Mouse (Mus musculus) kidney, embryonic 14.5 days (tissue): ENCODE data around the gene Shisa4. TPM values are rescaled to one million over a fixed set of nuclear protein-coding genes. Genes with fewer than 3 reads are reported as not detected.

ENCODE experiments used
- ATAC-seq: fragments of 200-750 bp; cut with Nextera tagmentation; 2 replicates; pipeline ENCODE4 v1.8.0; 2017; ENCODE audit warnings: moderate number of reproducible peaks, mild to moderate bottlenecking, moderate TSS enrichment, moderate library complexity; ENCODE audit not compliant: low FRiP score, low TSS enrichment
- H3K27ac ChIP-seq: fragments of 300-500 bp; sonication (generic); 2 replicates; pipeline ENCODE4 v1.5.1; 2014; ENCODE audit warnings: low read depth, mild to moderate bottlenecking, low read length, moderate library complexity, mixed read lengths
- H3K27me3 ChIP-seq: fragments of 300-500 bp; sonication (generic); 2 replicates; pipeline ENCODE4 v1.6.1; 2014; ENCODE audit warnings: mild to moderate bottlenecking, low read length; ENCODE audit not compliant: control insufficient read depth, insufficient read depth
- H3K36me3 ChIP-seq: fragments of 300-500 bp; sonication (generic); 2 replicates; pipeline ENCODE4 v1.6.1; 2014; ENCODE audit warnings: low read length, mixed read lengths; ENCODE audit not compliant: control insufficient read depth, insufficient read depth
- H3K4me1 ChIP-seq: fragments of 300-500 bp; sonication (generic); 2 replicates; pipeline ENCODE4 v1.6.1; 2014; ENCODE audit warnings: low read length, mixed read lengths; ENCODE audit not compliant: control insufficient read depth, insufficient read depth
- H3K4me2 ChIP-seq: fragments of 300-500 bp; sonication (generic); replicated peaks from 2 replicates; pipeline ENCODE4 v1.6.1; 2014; ENCODE audit warnings: low read depth, mild to moderate bottlenecking, low read length
- H3K4me3 ChIP-seq: fragments of 300-500 bp; sonication (generic); 2 replicates; pipeline ENCODE4 v1.5.1; 2014; ENCODE audit warnings: mild to moderate bottlenecking, low read length
- H3K9ac ChIP-seq: fragments of 300-500 bp; sonication (generic); 2 replicates; pipeline ENCODE4 v1.6.1; 2014; ENCODE audit warnings: low read depth, mild to moderate bottlenecking, low read length, moderate library complexity
- H3K9me3 ChIP-seq: fragments of 300-500 bp; sonication (generic); 2 replicates; pipeline ENCODE4 v1.6.1; 2016; ENCODE audit warnings: low read length; ENCODE audit not compliant: control insufficient read depth
- WGBS: fragments of 180-500 bp; shearing (Covaris S2); extraction: QIAGEN DNeasy Blood & Tissue Kit; methylation state at CpG from one replicate; pipeline ENCODE4 v1.1.7; 2014; 5-methylcytosine and 5-hydroxymethylcytosine counted together
- polyA plus RNA-seq: library from polyadenylated mRNA; unstranded; fragments of >200 nt; fragmentation: Nextera tagmentation; extraction: Ambion mirVana; gene quantifications from 2 replicates; pipeline ENCODE4 v1.2.1, GENCODE M21; 2014

The Shisa4 gene
- polyA plus RNA-seq, 1 experiment from 2014 or later: 33.0 TPM

DNA sequence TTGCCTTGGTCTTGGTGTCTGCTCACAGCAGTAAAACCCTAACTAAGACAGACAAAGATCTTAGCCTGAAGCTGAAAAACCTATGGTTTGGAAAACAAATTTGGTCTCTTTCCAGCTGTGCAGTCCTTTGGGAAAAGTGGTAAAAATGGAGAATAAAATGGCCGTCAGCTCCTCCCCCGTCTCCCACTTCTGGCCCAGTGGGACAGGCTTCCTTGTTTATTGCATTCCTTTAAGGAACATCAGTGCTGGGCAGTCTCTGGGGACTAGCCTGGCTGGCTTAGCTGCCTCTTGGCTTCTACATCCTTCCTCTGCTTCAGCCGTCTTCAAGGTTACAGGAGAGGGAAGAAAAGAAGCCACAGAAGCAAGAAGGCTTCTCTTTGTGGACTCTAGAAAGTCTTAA, 23.1 kb downstream of the Shisa4 start:
- Histone ChIP-seq H3K4me1 (no peaks in the 10 kb centered on the region), H3K4me3 (no peak overlapping the region), H3K27ac (no peak overlapping the region), H3K9ac (no peak overlapping the region), H3K36me3 (no peaks in the 10 kb centered on the region), H3K4me2 (no peak overlapping the region), H3K27me3 (no peaks in the 10 kb centered on the region), H3K9me3 (no peaks in the 10 kb centered on the region)
- no peak for ATAC-seq
- 60% methylated on average over 3 of the region's 3 CpGs for WGBS

DNA sequence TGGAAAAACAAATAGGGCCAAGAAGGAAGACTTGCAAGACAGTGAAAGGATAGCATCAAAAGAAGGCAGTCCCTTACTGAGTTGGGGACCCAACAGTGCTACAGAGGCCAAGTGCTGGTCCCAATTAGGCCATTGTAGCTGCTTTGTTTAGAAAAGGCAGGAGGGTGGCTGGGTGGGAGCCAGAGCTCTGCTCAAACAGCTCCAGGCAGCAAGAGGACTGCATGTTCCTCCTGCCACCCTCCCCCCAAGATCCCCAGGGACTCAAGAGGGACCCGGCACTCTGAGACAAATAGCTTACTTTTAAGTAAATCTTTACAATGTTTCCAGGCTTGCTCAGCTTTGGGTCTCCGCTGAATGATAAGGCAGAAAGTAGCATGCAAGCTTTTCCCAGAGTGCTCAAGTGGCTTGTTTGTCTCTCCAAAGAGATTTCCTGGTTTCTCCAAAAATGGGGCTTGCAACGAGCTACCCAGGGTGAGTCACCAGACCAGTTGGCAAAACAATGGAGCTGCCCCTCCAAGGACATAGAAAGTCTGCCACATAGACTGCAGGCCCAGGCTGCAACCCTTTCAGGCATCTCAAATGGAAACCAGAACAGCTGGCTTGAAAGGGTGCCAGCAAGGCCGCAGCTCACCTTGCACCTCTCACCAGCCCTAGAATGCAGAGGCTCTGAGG, 27.4 kb downstream of the Shisa4 start:
- no peaks in the 10 kb centered on the region for H3K4me1 ChIP-seq
- H3K4me2 ChIP-seq: no peak overlapping the region
- 60% methylated on average over 4 of the region's 4 CpGs for WGBS
- no peak overlapping the region for H3K27ac ChIP-seq
- H3K9me3 ChIP-seq: no peaks in the 10 kb centered on the region
- no peaks in the 10 kb centered on the region for H3K36me3 ChIP-seq
- H3K9ac ChIP-seq: no peak overlapping the region
- no peak for ATAC-seq
- no peaks in the 10 kb centered on the region for H3K27me3 ChIP-seq
- no peak overlapping the region for H3K4me3 ChIP-seq

DNA sequence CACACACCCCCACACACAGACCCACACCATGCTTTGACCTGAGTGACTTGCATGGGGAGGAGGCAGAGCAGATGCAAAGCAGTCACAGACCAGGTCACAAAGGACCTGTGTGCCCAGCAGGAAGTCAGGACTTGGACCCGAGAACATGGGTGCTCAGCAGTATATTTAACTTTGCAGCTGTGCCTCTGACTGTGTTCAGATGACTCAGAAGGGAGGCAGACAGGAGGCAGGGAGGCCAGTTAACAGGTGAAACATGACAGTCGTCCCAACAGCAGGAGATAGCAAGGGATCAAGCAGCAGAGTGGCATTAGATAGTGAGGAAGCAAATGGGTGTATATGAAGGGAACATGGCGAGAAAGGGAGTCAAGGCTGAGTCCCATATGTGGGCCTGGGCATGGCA, 28.1 kb downstream of the Shisa4 start:
- Histone ChIP-seq H3K4me2 (no peak overlapping the region), H3K9ac (no peak overlapping the region), H3K27me3 (no peaks in the 10 kb centered on the region), H3K36me3 (no peaks in the 10 kb centered on the region), H3K9me3 (no peaks in the 10 kb centered on the region), H3K27ac (no peak overlapping the region), H3K4me3 (no peak overlapping the region), H3K4me1 (0 out of 2 replicates have a peak, but pooled peaks cover 4% of the 10 kb centered on the region)
- WGBS: 63% methylated on average over 3 of the region's 3 CpGs
- ATAC-seq: no peak

DNA sequence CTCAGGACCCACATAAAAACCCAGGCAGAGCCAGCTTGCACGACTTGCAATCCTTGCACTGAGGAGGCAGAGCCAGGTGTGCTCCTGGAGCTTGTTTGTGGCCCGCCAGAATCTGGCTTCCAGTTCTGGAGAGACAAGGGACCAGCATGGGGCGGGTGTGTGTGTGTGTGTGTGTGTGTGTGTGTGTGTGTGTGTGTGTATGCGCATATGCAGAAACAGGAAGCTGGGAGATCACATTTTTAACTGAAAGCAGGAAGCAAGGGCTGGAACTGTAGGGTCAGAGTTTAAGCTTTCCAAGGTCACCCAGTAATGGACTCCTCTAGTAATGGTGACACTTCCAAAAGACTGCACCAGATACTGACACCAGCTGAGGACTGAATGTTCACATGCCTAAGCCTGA, 31.0 kb downstream of the Shisa4 start:
- Histone ChIP-seq H3K9me3 (no peaks in the 10 kb centered on the region), H3K4me2 (no peak overlapping the region), H3K4me3 (no peak overlapping the region), H3K9ac (no peak overlapping the region), H3K27ac (no peak overlapping the region), H3K36me3 (no peaks in the 10 kb centered on the region), H3K27me3 (no peaks in the 10 kb centered on the region), H3K4me1 (0 out of 2 replicates have a peak, but pooled peaks cover 4% of the 10 kb centered on the region)
- ATAC-seq: no peak
- WGBS: 55% methylated on average over 4 of the region's 4 CpGs

GRCm38 (mm10) chr1:135341947-135342346, 33.1 kb downstream of the Shisa4 start:
- 0 out of 2 replicates have a peak, but pooled peaks cover 4% of the 10 kb centered on the region for H3K4me1 ChIP-seq
- no peaks in the 10 kb centered on the region for H3K36me3 ChIP-seq
- no peak overlapping the region for H3K4me2 ChIP-seq
- 32% methylated on average over 8 of the region's 8 CpGs for WGBS
- H3K9me3 ChIP-seq: no peaks in the 10 kb centered on the region
- no peaks in the 10 kb centered on the region for H3K27me3 ChIP-seq
- H3K4me3 ChIP-seq: no peak overlapping the region
- ATAC-seq: no peak
- H3K27ac ChIP-seq: no peak overlapping the region
- no peak overlapping the region for H3K9ac ChIP-seq

DNA sequence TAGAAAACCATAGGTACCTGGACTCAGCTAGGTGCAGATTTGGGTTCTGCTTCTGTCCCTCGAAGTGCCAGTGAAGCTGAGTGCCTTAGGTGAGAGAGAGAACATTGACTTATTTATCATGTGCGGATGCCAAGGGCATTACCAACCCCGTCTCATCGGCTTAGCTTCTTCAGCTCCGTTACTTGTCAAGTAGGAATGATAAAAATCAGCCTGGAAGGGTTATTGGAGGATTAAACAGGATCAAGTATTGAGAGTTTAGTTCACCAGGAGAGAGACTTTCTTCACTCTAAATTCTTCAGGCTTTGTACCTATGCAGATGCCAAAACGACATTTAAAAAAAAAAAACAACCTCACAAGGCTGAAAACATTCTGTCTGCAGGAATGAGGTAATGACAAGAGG, 44.5 kb downstream of the Shisa4 start:
- Histone ChIP-seq H3K27ac (no peak overlapping the region), H3K4me1 (no peaks in the 10 kb centered on the region), H3K27me3 (no peaks in the 10 kb centered on the region), H3K36me3 (no peaks in the 10 kb centered on the region), H3K9ac (no peak overlapping the region), H3K4me3 (no peak overlapping the region), H3K9me3 (no peaks in the 10 kb centered on the region), H3K4me2 (no peak overlapping the region)
- 77% methylated on average over 6 of the region's 6 CpGs for WGBS
- no peak for ATAC-seq

- Histone ChIP-seq H3K4me1 (peaks cover 8% of the 10 kb centered on the region), H3K27ac (no peak overlapping the region), H3K27me3 (no peaks in the 10 kb centered on the region), H3K4me3 (no peak overlapping the region), H3K9ac (no peak overlapping the region), H3K36me3 (no peaks in the 10 kb centered on the region), H3K9me3 (no peaks in the 10 kb centered on the region), H3K4me2 (no peak overlapping the region)
- ATAC-seq: no peak
- 50% methylated on average over 5 of the region's 5 CpGs for WGBS
Measured at GRCm38 (mm10) chr1:135328368-135328767, 46.7 kb downstream of the Shisa4 start.

DNA sequence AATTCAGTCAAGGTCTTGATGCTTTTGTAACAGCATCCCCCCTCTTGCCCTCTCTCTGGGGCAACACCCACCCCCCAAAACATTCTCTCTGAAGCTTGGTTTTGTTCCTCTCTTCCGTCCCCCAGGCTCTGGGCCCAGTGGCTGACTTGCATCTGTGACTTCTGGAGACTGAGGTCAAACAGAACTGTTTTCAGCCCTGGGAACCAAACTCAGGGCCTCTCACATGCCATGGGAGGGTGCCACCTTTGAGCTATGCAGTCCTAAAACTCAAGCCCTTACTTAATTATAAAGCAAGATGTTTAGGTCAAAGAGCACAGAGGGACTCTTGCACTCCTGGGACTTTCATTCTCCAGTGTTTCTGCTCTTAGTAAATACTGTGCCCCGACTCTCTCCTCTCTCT, 49.1 kb downstream of the Shisa4 start:
- Histone ChIP-seq H3K9ac (no peak overlapping the region), H3K27me3 (no peaks in the 10 kb centered on the region), H3K9me3 (no peaks in the 10 kb centered on the region), H3K4me1 (peaks cover 8% of the 10 kb centered on the region), H3K4me3 (no peak overlapping the region), H3K36me3 (no peaks in the 10 kb centered on the region), H3K4me2 (no peak overlapping the region), H3K27ac (no peak overlapping the region)
- WGBS: 84% methylated on average over 2 of the region's 2 CpGs
- ATAC-seq: no peak

DNA sequence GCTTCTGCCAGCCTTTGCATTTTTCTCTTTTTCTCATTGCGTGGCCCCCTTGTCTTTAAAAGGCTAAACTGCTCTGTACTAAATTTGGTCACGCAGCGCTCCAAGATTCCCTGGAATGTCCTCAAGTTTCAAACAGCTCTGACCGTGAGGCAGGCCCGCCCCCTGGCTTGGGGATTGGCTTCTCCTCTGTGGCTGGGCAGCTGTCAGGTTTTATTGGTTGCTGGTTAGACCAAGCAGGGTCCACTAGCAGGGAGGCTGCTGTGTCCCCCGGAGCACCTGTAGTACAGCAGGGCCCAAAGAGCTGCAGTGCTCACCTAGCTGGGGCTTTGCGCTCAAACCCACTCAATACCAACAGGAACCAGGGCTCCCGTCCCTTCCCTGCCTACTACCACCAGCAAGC, 50.5 kb downstream of the Shisa4 start, which contains the start of gene Lmod1:
Gene Lmod1 (plus strand): TSS at position 237 of the 400 bp plus-strand sequence.
- peak within 1 kb of the TSS; percentile 12 for H3K4me3 ChIP-seq
- H3K9me3 ChIP-seq: no peaks in the 10 kb centered on the region
- H3K27me3 ChIP-seq: no peaks in the 10 kb centered on the region
- no peaks in the 10 kb centered on the region for H3K36me3 ChIP-seq
- no peak within 1 kb of the TSS for H3K27ac ChIP-seq
- ATAC-seq: peak; percentile 92
- peak within 1 kb of the TSS; percentile 41 for H3K4me2 ChIP-seq
- WGBS: 5% methylated on average over 8 of the region's 8 CpGs
- H3K9ac ChIP-seq: 0 out of 2 replicates have a peak within 1 kb of the TSS, but pooled peaks have one; percentile 18
- peaks cover 8% of the 10 kb centered on the region for H3K4me1 ChIP-seq
